Mouse (Mus musculus) brain, embryonic 14.5 days (tissue): ENCODE results near the gene Dnase1l3. TPM values are rescaled to one million over a fixed set of nuclear protein-coding genes. Genes with fewer than 3 reads are reported as not detected.

Source experiments
- DNase-seq: peaks from one replicate; pipeline ENCODE4 v3.0.0-alpha.2; 2011; ENCODE audit warnings: low read depth
- CTCF ChIP-seq: fragments of 200-500 bp; IDR thresholded peaks from 2 replicates; pipeline ENCODE4 v1.5.1; 2012; ENCODE audit warnings: inconsistent platforms, mild to moderate bottlenecking, moderate library complexity, borderline replicate concordance; ENCODE audit not compliant: insufficient read depth, insufficient read length; ENCODE audit errors: extremely low read depth
- POLR2A ChIP-seq: fragments of 200-500 bp; IDR thresholded peaks from 2 replicates; pipeline ENCODE4 v1.6.1; 2012; ENCODE audit warnings: mild to moderate bottlenecking, inconsistent platforms, borderline replicate concordance; ENCODE audit not compliant: poor library complexity, insufficient read depth, insufficient read length, severe bottlenecking; ENCODE audit errors: extremely low read depth
- polyA plus RNA-seq: library from polyadenylated mRNA; depleted of rRNA; stranded (reverse); fragments of >200 nt; gene quantifications from 2 replicates; pipeline ENCODE4 v1.2.3, GENCODE M21; 2012

The Dnase1l3 gene
- polyA plus RNA-seq, 1 experiment, result 0.07 TPM

- DNase-seq, result no peak
These were observed 36.2 kb upstream of the Dnase1l3 start for GRCm38 (mm10) chr14:8030535-8030934.

GRCm38 (mm10) chr14:8029752-8030151 lies 35.4 kb upstream of the Dnase1l3 start:
- no peak for TF ChIP-seq POLR2A
- TF ChIP-seq CTCF, result no peak
- DNase-seq, result no peak

More at GRCm38 (mm10) chr14:8030535-8030934, 36.2 kb upstream of the Dnase1l3 start:
- TF ChIP-seq CTCF, result no peak
- TF ChIP-seq POLR2A, result no peak

- TF ChIP-seq CTCF (no peak), POLR2A (no peak)
These were observed 33.7 kb upstream of the Dnase1l3 start for GRCm38 (mm10) chr14:8028086-8028485.

DNA sequence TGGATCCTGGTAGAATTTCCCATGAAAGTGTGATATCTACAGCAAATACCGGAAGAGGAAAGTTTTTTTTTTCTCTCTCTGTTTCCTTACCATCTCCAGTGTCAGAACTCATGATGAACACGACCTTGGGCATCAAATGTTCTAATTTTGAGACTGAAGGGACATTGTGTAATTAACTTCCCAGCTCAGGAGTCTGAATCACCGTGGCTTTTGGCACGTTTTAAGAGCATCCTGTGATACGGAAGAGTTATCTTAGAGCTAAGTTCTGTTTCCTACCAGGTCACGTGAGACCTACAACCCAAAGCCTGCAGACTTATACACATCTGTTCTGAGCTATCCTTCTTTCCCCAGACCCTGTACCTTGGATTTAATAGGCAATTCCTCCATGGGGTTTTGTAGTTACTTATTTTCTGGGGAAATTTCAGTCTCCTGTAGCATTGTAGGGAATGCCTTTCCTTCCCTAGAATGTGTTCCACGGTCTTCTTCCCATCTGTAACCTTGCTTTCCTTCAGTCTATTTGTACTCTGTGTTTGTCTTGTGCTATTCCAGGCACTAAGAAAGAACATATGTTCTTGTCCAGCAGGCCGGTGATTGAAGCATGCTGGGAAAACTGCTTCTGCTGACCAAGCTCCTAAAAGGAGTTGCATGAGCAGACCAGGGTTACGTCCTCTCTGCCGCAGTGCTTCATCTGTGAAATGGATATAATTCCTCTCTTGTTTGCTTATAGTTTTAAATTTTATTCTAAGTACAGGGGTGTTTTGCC lies 32.6 kb upstream of the Dnase1l3 start:
- TF ChIP-seq CTCF (no peak), POLR2A (no peak)
- no peak for DNase-seq

More at GRCm38 (mm10) chr14:8028086-8028485, 33.7 kb upstream of the Dnase1l3 start:
- DNase-seq, result no peak

DNA sequence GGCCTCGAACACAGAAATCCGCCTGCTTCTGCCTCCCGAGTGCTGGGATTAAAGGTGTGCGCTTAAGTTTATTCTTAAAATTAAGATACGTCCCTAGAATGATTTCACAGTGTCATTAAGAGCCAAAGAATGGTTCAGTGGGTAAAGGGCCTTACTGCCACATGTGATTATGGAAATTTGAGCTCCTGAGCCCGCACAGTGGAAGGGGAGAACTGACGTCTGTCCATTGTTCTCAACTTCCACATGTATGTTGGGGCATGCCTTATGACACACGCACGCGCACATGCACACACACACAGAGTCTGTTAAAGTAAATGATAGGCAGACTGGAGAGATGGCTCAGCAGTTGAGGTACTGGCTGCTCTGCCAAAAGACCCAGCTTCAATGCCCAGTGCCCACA lies 30.6 kb upstream of the Dnase1l3 start:
- no peak for DNase-seq
- TF ChIP-seq POLR2A (no peak), CTCF (no peak)

GRCm38 (mm10) chr14:8024469-8024868 lies 30.1 kb upstream of the Dnase1l3 start:
- TF ChIP-seq CTCF (no peak), POLR2A (no peak)
- DNase-seq, result no peak

DNA sequence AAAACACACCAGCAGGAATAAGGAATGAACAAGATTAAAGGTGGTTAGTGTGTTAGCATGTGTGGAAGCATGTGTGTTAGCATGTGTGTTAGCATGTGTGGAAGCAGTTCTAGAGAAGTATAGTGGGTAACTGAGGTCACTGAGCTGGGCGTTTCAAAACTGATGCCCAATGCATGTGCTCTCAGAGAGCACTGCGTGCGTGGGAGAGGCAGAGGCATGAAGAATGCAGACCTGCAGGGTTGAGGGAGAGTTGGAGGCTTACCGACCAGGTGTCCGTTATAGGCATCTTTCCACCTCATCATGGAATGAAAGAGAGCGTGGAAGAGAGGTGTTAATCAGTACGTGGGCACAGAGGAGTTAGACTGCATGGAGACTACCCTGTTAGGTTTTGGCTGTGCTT lies 26.2 kb upstream of the Dnase1l3 start:
- DNase-seq, result no peak
- TF ChIP-seq POLR2A, result no peak
- no peak for TF ChIP-seq CTCF

DNA sequence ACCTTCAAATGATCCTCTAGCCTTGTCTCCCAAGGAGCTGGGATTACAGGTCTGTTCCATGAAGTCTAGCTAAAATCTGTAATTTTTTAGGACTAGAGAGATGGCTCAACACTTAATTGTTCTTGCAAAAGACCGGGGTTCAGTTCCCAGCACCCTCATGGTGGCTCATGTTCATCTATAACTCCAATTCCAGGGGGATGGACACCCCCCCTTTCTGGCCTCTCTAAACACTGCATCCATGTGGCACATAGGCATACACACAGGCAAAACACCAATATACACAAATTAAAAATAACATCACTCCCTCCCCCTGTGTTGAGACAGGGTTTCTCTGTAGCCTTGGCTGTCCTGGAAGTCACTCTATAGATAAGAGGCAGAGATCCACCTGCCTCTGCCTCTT lies 25.6 kb upstream of the Dnase1l3 start:
- TF ChIP-seq CTCF (no peak), POLR2A (no peak)
- DNase-seq, result no peak

GRCm38 (mm10) chr14:8016951-8017350 lies 22.6 kb upstream of the Dnase1l3 start:
- TF ChIP-seq CTCF, result no peak
- no peak for DNase-seq

DNA sequence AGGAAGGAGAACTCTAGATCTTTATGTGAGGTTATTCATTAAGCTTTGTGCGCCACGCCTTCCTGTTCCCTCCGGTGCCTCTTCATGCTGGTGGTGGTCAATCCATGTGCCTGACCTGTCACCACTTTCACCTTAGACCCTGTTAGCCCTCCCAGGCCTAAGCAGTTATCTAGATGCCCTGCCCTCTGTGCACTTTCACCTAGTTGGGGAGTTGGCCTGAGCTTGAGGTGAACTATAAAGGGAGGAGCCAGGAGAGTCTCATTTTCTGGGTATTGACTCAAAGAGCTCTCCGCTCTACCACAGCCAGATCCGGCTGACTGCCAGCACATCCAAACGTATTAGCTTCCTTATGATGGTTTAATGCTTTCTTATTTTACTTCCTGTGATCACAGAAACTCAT lies 21.9 kb upstream of the Dnase1l3 start:
- TF ChIP-seq CTCF (no peak), POLR2A (no peak)
- DNase-seq, result no peak

- TF ChIP-seq CTCF, result no peak
- no peak for DNase-seq
These were observed 21.4 kb upstream of the Dnase1l3 start for GRCm38 (mm10) chr14:8015756-8016155.

GRCm38 (mm10) chr14:8011938-8012337 lies 17.6 kb upstream of the Dnase1l3 start:
- DNase-seq, result no peak
- TF ChIP-seq CTCF, result no peak
- TF ChIP-seq POLR2A, result no peak
